Mouse (Mus musculus) CH12F3 (cell line): Measurements from ENCODE around the gene Nup107.

Source experiments
- in situ Hi-C: fragments of 300-500 bp; cut with MboI; formaldehyde crosslinking; loops from 2 replicates; pipeline ENCODE4 v1.14.3; 2020; ENCODE audit warnings: low sequenced_read_pairs

Nup107 gene

GRCm38 (mm10) chr10:117778951-117779350, 13.6 kb downstream of the Nup107 start:
- in situ Hi-C loops: no loop called here

GRCm38 (mm10) chr10:117778328-117778910, 14.1 kb downstream of the Nup107 start:
- in situ Hi-C loops: no loop called here

DNA sequence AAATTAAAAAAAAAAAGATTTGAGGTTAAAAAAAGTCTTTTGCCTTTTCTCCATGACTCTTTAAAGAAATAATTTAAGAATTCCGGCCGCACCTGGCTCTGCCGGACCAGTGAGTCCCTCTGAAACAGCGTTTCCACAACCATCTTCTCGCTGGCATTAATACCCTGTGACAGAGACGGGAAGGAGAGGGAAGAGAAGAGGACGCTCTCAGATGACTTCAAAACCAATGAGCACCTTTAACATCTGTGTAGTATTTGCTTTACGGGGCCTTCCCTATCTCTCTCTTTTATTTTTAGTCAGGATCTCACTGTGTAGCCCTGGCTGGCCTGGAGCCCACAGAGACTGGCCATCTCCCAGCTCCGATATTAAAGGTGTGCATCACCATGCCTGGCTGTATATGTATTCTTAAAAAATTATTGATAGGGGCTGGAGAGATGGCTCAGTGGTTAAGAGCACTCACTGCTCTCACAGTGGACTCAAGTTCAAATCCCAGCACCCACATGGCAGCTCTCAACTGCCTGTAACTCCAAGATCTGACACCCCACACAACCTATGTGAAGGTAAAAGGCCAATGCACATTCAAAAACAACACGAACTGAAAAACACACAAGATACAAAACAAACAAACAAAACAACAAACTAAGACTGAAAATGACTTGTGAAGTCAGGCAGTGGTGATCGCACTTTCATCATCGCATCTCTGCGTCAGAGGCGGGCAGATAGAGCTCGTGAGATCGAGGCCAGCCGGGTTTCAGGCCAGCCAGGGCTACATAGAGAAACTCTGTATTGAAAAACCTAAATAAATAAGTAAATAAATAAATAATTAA, 14.8 kb downstream of the Nup107 start:
- in situ Hi-C loops: no loop called here

- in situ Hi-C loops: no loop called here
Observed at GRCm38 (mm10) chr10:117777103-117777470, 15.4 kb downstream of the Nup107 start.

DNA sequence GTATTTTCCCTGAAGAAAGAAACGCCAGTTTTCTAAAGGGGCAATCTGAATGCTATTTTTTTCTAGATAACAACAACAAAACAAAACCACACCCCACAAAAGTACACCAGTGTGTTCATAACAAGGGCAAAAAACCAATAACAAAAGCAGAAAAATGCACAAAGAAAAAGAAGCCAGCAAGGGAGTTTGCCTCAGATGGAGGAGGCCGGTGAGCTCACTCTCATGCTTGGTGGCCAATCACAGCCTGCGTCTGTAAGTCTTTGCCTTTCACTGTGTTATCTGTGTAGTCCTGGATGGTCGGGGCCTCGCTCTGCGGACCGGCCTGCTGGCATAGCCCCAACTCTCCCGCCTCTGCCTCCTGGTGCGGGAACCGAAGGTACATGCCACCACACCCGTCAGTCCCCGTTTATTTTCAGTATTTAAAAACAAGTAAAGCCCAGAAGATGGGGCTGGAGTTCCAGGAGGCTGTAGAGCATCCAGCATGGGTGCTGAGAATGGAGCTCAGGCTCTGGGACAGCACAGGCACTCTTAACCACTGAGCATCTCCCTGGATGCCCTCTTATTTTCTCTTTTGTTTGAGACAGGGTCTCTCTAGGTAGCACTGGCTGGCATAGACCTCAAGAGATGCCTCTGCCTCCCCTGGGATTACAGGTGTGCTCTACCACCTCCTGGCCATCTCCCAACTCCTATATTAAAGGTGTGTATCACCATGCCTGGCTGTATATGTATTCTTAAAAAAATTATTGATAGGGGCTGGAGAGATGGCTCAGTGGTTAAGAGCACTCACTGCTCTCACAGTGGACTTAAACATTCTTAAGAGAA, 16.0 kb downstream of the Nup107 start:
- in situ Hi-C loops: no loop called here

DNA sequence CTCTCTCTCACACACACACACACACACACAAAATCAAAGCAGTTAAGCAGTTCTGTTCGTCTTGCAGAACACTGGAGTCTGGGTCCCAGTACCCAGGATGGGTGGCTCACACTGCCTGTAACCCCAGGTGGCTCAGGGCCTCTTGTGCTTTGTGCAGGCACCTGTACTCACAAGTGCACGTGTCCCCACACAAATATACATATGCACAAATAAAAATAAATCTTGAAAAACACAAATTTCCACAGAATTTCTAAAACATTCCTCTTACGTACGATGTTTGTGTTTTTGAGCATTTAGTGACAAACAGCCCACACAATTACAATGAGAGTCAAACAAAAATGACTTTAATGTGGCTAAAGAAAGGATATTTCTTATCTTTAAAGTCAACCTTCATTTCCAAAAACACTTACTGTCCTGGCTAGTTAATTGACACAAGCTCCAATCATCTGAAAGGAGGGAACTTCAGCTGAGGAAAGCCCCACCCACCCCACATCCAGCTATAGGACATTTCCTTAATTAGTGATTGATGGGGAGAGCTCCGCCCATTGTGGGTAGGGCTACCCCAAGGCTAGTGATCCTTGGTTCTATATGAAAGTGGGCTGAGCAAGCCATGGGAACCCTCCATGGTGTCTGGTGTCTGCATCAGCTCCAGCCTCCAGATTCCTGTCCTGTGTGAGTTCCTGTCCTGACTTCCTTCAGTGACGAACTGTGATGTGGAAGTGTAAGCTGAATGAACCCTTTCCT, 16.9 kb downstream of the Nup107 start:
- in situ Hi-C loops: no loop called here

DNA sequence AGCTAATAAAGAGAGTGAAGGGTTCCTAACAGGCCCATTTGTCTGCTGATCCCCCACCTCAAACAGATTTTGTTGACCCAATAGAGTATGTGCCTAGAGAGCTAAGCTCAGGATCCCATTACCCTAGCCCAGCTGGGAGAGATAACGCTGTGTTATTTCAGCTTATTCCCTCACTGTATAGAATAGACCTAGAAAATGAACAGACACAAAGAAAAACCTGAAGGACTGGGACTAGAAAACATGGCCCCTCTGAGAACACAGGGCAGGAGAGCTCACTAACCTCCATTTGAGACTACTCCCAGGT, 17.7 kb downstream of the Nup107 start:
- in situ Hi-C loops: no loop called here

DNA sequence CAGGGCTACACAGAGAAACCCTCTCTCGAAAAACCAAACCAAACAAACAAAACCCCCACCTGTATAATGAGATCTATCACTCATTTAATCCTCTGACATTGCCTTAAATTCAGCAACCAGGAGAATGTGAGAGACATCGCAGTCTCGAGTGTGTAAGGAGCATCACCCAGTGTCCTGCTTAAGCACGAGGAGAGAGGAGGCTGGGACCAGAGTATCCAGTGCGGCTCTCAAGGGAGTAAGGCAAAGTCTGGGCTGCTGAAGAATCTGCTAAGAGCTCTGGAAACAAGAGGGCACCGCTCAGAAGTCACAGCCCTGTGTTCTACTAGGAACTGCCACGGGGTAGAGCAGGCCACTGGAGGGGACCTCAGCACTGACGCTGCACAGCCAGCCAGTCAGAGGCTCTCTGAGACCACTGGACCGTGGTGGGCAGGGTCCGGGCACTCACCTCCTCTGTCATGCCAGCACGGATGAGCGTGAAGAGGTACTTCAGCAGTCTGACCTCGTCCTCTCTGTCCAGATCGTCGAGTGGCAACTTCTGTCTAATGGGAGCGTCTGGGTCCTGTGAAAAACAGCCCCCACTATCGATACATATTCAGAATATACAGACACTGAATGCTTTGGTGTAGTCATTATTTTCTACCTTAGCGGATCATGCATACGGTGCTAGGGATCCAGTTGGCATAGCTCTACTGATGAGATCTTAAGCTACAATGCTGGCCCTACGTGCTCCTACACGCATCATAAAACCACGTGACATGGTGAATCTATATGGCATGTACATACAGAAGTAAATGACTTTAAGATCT, 18.3 kb downstream of the Nup107 start:
- in situ Hi-C loops: no loop called here

DNA sequence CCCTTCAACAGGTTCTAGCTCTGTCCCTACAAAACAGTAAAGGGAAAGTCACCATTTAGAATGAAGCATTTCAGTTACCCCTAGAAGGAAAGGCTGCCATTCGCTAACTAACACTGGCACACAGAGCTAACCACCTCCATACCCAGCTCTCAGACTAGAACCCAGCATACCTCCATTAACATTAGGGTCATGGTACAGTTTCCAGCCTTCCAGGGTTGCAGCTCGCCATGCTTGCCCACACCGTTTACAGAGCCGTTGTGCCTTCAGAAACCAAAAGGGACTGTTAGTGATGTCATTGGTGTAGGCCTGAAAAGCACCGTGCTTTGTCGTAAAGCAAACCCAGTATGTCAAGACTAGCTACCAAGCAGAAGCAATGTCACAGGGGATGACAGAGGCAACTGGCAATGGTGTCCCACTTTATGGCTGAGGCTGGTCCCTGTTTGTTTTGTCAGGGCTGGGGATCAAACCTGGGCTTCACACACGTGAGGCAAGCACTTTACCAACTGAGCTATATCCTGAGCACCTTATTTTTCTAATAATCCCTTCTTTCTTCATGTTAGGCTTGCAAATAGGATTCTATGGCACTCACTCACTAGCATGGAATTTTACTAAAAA, 19.3 kb downstream of the Nup107 start:
- in situ Hi-C loops: no loop called here

GRCm38 (mm10) chr10:117772364-117773105, 20.0 kb downstream of the Nup107 start:
- in situ Hi-C loops: no loop called here

DNA sequence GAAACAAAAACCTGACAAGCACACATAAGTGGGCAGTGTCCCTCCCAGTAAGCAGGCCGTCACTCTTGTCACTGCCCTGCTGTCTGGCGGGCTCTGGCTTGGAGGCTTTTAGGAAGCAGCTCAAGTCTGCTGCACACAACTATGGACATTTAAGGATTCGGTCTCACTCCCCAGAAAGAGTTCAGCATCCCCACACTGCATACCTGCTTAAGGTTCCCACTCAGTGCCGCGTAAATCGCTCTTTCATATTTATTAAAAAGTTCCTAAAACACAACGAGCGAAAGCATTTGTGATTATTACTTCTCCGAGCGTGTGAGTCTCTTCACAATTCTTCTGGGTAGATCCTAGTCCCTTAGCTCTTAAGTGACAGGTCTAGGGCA, 21.4 kb downstream of the Nup107 start:
- in situ Hi-C loops: no loop called here

- in situ Hi-C loops: no loop called here
Observed at GRCm38 (mm10) chr10:117770286-117771130, 22.0 kb downstream of the Nup107 start.

DNA sequence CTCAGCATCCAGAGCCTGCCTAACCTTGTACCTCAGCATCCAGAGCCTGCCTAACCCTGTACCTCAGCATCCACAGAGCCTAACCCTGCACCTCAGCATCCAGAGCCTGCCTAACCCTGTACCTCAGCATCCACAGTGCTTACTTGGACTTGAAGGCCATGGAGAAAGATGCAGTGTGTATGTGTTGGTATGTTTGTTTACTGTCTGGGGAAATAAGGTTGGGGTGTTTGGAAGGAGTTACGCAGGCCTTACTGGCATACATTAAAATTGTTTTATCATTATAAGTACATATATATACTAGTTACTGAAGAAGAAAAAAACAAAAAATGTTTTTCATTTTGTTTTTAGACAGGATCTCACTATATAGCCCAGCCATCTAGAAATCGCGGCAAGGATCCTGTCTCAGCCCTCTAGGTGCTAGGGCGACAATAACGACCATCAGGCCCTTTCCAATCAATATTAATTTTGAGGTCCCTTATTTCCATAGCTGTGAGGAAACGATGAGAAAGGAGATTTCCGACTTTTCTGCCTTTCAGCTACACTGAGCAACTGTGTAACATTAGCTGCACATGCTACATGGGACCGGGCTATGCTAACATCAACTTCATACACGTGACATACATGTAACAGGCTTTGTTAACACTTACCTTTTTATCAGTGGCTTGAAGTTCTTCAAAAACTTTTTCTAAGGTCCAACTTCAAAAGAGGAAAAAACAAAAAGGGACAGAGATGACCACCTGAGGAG, 22.8 kb downstream of the Nup107 start:
- in situ Hi-C loops: no loop called here

- in situ Hi-C loops: no loop called here
Observed at GRCm38 (mm10) chr10:117768141-117768440, 24.4 kb downstream of the Nup107 start.

DNA sequence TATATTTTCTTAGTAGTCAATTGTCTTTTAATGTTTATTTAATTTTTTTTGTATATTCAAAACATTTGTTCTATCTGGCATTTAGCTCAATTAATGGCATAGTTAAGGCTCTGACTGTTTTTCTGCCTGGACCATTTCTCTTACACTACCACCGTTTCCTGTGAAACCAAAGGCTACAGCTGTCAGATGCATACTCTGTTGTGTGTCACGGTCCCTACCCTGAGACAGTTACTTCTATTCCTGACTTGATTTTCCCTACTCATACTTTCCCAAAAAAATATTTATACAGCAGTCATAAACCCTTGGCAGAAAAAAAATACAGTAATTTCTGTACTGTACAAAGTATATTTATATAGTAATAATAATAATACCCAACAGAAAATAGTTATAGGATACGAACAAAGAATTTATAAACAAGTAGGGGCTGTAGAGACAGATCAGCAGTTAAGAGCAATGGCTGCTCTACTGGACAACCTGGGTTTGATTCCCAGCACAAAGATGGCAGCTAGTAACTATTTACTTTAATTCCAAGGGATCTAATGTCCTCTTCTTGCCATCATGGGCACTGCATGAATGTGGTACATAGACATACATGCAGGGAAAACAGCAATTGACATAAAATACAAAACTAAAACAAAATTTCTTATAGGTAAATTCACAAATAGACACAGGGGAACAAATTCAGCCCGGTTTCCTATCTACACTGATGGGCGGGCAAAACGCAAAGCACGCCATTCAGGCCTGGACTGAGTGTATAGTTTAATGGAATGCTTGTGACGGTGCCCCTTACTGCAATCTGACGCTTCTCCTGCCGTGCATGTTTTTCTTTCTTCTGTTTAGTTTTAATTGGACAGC, 25.0 kb downstream of the Nup107 start:
- in situ Hi-C loops: no loop called here

GRCm38 (mm10) chr10:117766896-117767160, 25.7 kb downstream of the Nup107 start:
- in situ Hi-C loops: no loop called here
